ENCODE assay signal across 12 mouse cellular contexts in genomic region chr2:26541258-26541910, GRCm38 (mm10). TPM values are rescaled to one million over a fixed set of nuclear protein-coding genes. Genes with fewer than 3 reads are reported as not detected.
DNase-seq lines count a peak whose midpoint lies in the region; ATAC-seq lines count a peak whose summit lies in the region.
"Had no signal": no experiment of that assay in that cellular context is flagged by ENCODE, and none has a peak within 500 bp of the region (broad histone marks: within the 10 kb centered on the region; RNA-seq: fewer than 3 reads in every experiment).

No protein-coding gene starts in this region.

- peak overlapping the region; percentile 77 for H3K27ac ChIP-seq in midbrain, embryonic 10.5 days (replicated peaks)
- no peak overlapping the region for H3K27ac ChIP-seq in midbrain, embryonic 16.5 days (ENCODE audit: low read length)
- 0 out of 2 replicates have a peak overlapping the region, but pooled peaks have one; percentile 61 for H3K27ac ChIP-seq in hindbrain, embryonic 15.5 days (replicated peaks)
- no peak overlapping the region; the same call in 1 of the 2 replicates for H3K27ac ChIP-seq in neural tube, embryonic 12.5 days

- 41% methylated on average over 9 of the region's 9 CpGs for WGBS in midbrain, embryonic 10.5 days
- WGBS in midbrain, embryonic 16.5 days = 34% methylated on average over 9 of the region's 9 CpGs
- 32% methylated on average over 9 of the region's 9 CpGs for WGBS in hindbrain, embryonic 15.5 days
- WGBS in neural tube, embryonic 12.5 days = 27% methylated on average over 9 of the region's 9 CpGs

- intact Hi-C loops in gastrocnemius, postnatal 14 days (cut with DNase I; ENCODE audit: low total_unique reads) = loop anchor here (5.0 kb wide), 1 partner anchor 44 kb away; no protein-coding TSS in a partner anchor

- no peak overlapping the region; the same call in 1 of the 2 replicates for H3K9ac ChIP-seq in midbrain, embryonic 16.5 days (ENCODE audit: low read depth, low read length)
- H3K9ac ChIP-seq in hindbrain, embryonic 15.5 days = no peak overlapping the region; the same call in 1 of the 2 replicates
- H3K9ac ChIP-seq in neural tube, embryonic 12.5 days = no peak overlapping the region

- H3K4me3 ChIP-seq in midbrain, embryonic 10.5 days = no peak overlapping the region
- no peak overlapping the region for H3K4me3 ChIP-seq in midbrain, embryonic 16.5 days (ENCODE audit: low read depth, low read length)
- H3K4me3 ChIP-seq in hindbrain, embryonic 15.5 days = no peak overlapping the region
- H3K4me3 ChIP-seq in neural tube, embryonic 12.5 days = no peak overlapping the region

- DNase-seq in gastrocnemius, postnatal 14 days = peak; percentile 64
- no peak for DNase-seq in gastrocnemius, adult 8-10 months (ENCODE audit: low spot score in 2 of 2)
- DNase-seq in midbrain, embryonic 10.5 days (ENCODE audit: low spot score) = no peak
- DNase-seq in T-cell, adult 2 months (ENCODE audit: low spot score) = no peak
- no peak for DNase-seq in c-Kit-positive CD71-positive TER-119-positive erythroid progenitor cells, embryonic 14.5 days (ENCODE audit: low spot score)
- DNase-seq: cerebellum, adult 11 months; gastrocnemius, postnatal 10 days; kidney, adult 9 months; lung, postnatal 10 days had no signal

- H3K4me1 ChIP-seq in midbrain, embryonic 10.5 days = peaks cover 56% of the 10 kb centered on the region
- peaks cover 5% of the 10 kb centered on the region; the same call in 1 of the 2 replicates for H3K4me1 ChIP-seq in midbrain, embryonic 16.5 days (ENCODE audit: control insufficient read depth, insufficient read depth, low read length)
- H3K4me1 ChIP-seq in hindbrain, embryonic 15.5 days (replicated peaks) = peaks cover 27% of the 10 kb centered on the region
- peaks cover 17% of the 10 kb centered on the region for H3K4me1 ChIP-seq in neural tube, embryonic 12.5 days

- no peaks in the 10 kb centered on the region; the same call in 1 of the 2 replicates for H3K27me3 ChIP-seq in midbrain, embryonic 10.5 days (ENCODE audit: low read depth, poor library complexity, severe bottlenecking)
- H3K27me3 ChIP-seq in midbrain, embryonic 16.5 days (ENCODE audit: control insufficient read depth, insufficient read depth, low read depth, low read length) = no peaks in the 10 kb centered on the region
- no peaks in the 10 kb centered on the region for H3K27me3 ChIP-seq in hindbrain, embryonic 15.5 days
- H3K27me3 ChIP-seq in neural tube, embryonic 12.5 days (replicated peaks) = no peaks in the 10 kb centered on the region

- H3K36me3 ChIP-seq in midbrain, embryonic 10.5 days = no peaks in the 10 kb centered on the region
- no peaks in the 10 kb centered on the region for H3K36me3 ChIP-seq in midbrain, embryonic 16.5 days (ENCODE audit: control insufficient read depth, insufficient read depth, low read length)
- H3K36me3 ChIP-seq in hindbrain, embryonic 15.5 days = no peaks in the 10 kb centered on the region
- H3K36me3 ChIP-seq in neural tube, embryonic 12.5 days = no peaks in the 10 kb centered on the region

- ATAC-seq in midbrain, embryonic 16.5 days = no peak
- ATAC-seq in hindbrain, embryonic 15.5 days (ENCODE audit: low FRiP score, low read depth) = peak; percentile 58
- 0 out of 2 replicates have a peak, but pooled peaks have one; percentile 18 for ATAC-seq in neural tube, embryonic 12.5 days (ENCODE audit: low FRiP score, low read depth)

- H3K4me2 ChIP-seq in midbrain, embryonic 16.5 days (ENCODE audit: low read length) = no peak overlapping the region
- H3K4me2 ChIP-seq in hindbrain, embryonic 15.5 days = no peak overlapping the region
- H3K4me2 ChIP-seq in neural tube, embryonic 12.5 days (replicated peaks) = no peak overlapping the region; the same call in 1 of the 2 replicates

- H3K9me3 ChIP-seq in midbrain, embryonic 10.5 days (replicated peaks) = no peaks in the 10 kb centered on the region
- H3K9me3 ChIP-seq in midbrain, embryonic 16.5 days (replicated peaks; ENCODE audit: control insufficient read depth, low read length, poor library complexity, severe bottlenecking) = no peaks in the 10 kb centered on the region
- H3K9me3 ChIP-seq in hindbrain, embryonic 15.5 days = no peaks in the 10 kb centered on the region
- H3K9me3 ChIP-seq in neural tube, embryonic 12.5 days = no peaks in the 10 kb centered on the region

RNA-seq across cellular contexts. Expression of gene Notch1, which starts 24.9 kb away (rescaled TPM):
- total RNA-seq in gastrocnemius, postnatal 14 days (2021) = 10 to 100 TPM; 17.1 to 18.9 TPM
- 1 to 10 TPM; 4.9 to 7.0 (median 5.2) TPM for total RNA-seq in gastrocnemius, adult 8-10 months (2022)
- polyA plus RNA-seq in midbrain, embryonic 10.5 days (2016; fragmentation: Nextera tagmentation; extraction: Ambion mirVana) = 30.1 and 38.3 TPM in 2 replicates
- polyA plus RNA-seq in midbrain, embryonic 16.5 days (2015; fragmentation: Nextera tagmentation; extraction: Ambion mirVana) = 10.7 and 11.4 TPM in 2 replicates
- polyA plus RNA-seq in hindbrain, embryonic 15.5 days (2015; fragmentation: Nextera tagmentation; extraction: Ambion mirVana) = 16.3 and 18.2 TPM in 2 replicates
- 44.7 and 48.2 TPM in 2 replicates for polyA plus RNA-seq in neural tube, embryonic 12.5 days (2016; fragmentation: Nextera tagmentation; extraction: Ambion mirVana)

RNA-seq across cellular contexts. Expression of gene Egfl7, which starts 38.4 kb away (rescaled TPM):
- total RNA-seq in gastrocnemius, postnatal 14 days (2021) = 100 to 1,000 TPM in 1 of 2 experiments, 10 to 100 TPM in 1; 64.1 to 106 TPM
- total RNA-seq in gastrocnemius, adult 8-10 months (2022) = 10 to 100 TPM; 28.7 to 37.4 (median 31.6) TPM
- polyA plus RNA-seq in midbrain, embryonic 10.5 days (2016; fragmentation: Nextera tagmentation; extraction: Ambion mirVana) = 68.5 and 85.7 TPM in 2 replicates
- polyA plus RNA-seq in midbrain, embryonic 16.5 days (2015; fragmentation: Nextera tagmentation; extraction: Ambion mirVana) = 62.0 and 64.4 TPM in 2 replicates
- 70.7 and 75.3 TPM in 2 replicates for polyA plus RNA-seq in hindbrain, embryonic 15.5 days (2015; fragmentation: Nextera tagmentation; extraction: Ambion mirVana)
- polyA plus RNA-seq in neural tube, embryonic 12.5 days (2016; fragmentation: Nextera tagmentation; extraction: Ambion mirVana) = 74.8 and 76.1 TPM in 2 replicates

RNA-seq across cellular contexts. Expression of gene Gm20532, which starts 45.1 kb away (rescaled TPM):
- total RNA-seq in gastrocnemius, postnatal 14 days (2021) = not detected
- not detected for total RNA-seq in gastrocnemius, adult 8-10 months (2022)
- polyA plus RNA-seq in midbrain, embryonic 10.5 days (2016; fragmentation: Nextera tagmentation; extraction: Ambion mirVana) = not detected in 2 replicates
- polyA plus RNA-seq in midbrain, embryonic 16.5 days (2015; fragmentation: Nextera tagmentation; extraction: Ambion mirVana) = 0.30 TPM in 1 of 2 replicates, not detected in the other
- polyA plus RNA-seq in hindbrain, embryonic 15.5 days (2015; fragmentation: Nextera tagmentation; extraction: Ambion mirVana) = not detected in 2 replicates
- polyA plus RNA-seq in neural tube, embryonic 12.5 days (2016; fragmentation: Nextera tagmentation; extraction: Ambion mirVana) = not detected in 2 replicates

Comparison
In these comparisons a context has a peak if more than half of its experiments do, and no peak if none do; other contexts are left out.
1. H3K27ac ChIP-seq: peak in midbrain, embryonic 10.5 days (single experiment) and hindbrain, embryonic 15.5 days (single experiment); none in midbrain, embryonic 16.5 days (single experiment) and neural tube, embryonic 12.5 days (single experiment).